Mouse (Mus musculus): ENCODE data around the gene Rgl3. TPM values are rescaled to one million over a fixed set of nuclear protein-coding genes. Genes with fewer than 3 reads are reported as not detected.

The Rgl3 gene
- polyA plus RNA-seq, 1 experiment, result 3.9 TPM

DNA sequence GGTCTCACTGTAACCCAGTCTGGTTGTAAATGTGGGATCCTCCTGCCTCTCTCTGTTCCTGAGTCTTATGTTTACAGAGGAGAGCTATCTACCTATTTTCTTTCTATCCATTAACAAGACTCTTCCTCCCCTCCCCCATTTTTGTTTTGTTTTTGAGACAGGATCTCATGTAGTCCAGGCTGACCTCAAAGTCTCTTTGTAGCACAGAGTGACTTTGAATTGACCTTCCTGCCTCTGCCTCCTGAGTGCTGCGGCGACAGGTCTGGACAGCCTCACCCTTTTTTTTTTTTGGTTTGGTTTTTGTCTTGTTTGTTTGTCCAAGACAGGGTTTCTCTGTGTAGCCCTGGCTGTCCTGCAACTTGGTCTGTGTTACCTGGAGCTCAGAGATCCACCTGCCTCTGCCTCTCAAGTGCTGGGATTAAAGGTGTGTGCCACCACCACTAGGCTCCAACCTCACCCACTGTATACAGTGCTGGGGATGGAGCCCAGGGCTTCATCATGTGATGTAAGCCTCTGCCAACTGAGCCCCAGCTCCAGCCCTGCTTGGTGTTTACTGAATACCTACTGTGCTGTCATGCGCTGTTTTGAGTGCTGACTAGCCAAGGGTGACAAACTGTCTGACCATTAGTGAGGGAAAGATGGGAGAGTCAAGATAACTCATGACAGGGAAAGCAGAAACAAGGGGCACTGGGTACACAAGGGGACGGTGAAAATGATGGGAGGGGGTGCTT is 10.7 kb downstream of the Rgl3 start:
- Histone ChIP-seq H3K4me3 (ENCODE audit: control insufficient read depth, low read depth, low read length) (no peak overlapping the region), H3K27ac (ENCODE audit: control insufficient read depth, insufficient read depth, low read depth, low read length) (no peak overlapping the region), H3K4me1 (ENCODE audit: control insufficient read depth, insufficient read depth, low read length) (peaks cover 7% of the 10 kb centered on the region), H3K27me3 (ENCODE audit: control insufficient read depth, insufficient read depth, low read length) (no peaks in the 10 kb centered on the region), H3K36me3 (ENCODE audit: control insufficient read depth, insufficient read depth, low read length) (no peaks in the 10 kb centered on the region)
- TF ChIP-seq POLR2A (IDR thresholded peaks at IDR 0.05; ENCODE audit: control insufficient read depth, low read depth, low read length), result no peak

DNA sequence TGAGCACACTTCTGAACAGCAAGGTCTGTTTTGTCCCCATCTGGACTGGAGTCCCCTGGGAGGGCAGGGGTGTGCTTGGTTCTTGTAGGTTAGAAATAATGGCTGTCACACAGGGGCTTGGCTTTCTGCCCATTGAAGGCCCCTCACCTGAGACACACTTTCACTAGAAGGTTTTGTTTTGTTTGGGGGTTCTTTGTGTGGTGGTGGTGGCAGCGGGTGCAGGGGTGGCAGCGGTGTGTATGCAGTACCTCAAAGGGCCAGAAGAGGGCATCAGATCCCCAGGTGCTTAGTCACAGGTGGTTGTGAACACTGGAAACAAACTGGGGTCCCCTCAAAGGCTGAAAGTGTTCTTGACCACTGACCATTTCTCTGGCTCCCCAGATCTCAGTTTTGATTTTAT is 11.3 kb downstream of the Rgl3 start:
- Histone ChIP-seq H3K27ac (ENCODE audit: control insufficient read depth, insufficient read depth, low read depth, low read length) (no peak overlapping the region), H3K36me3 (ENCODE audit: control insufficient read depth, insufficient read depth, low read length) (no peaks in the 10 kb centered on the region), H3K4me1 (ENCODE audit: control insufficient read depth, insufficient read depth, low read length) (peaks cover 7% of the 10 kb centered on the region), H3K27me3 (ENCODE audit: control insufficient read depth, insufficient read depth, low read length) (no peaks in the 10 kb centered on the region), H3K4me3 (ENCODE audit: control insufficient read depth, low read depth, low read length) (no peak overlapping the region)
- TF ChIP-seq CTCF (IDR thresholded peaks at IDR 0.05; ENCODE audit: control insufficient read depth, insufficient read depth, insufficient replicate concordance, low read depth, low read length) (peak; percentile 75; the same call in 1 of the 2 replicates), POLR2A (IDR thresholded peaks at IDR 0.05; ENCODE audit: control insufficient read depth, low read depth, low read length) (no peak)

- Histone ChIP-seq H3K27me3 (ENCODE audit: control insufficient read depth, insufficient read depth, low read length) (no peaks in the 10 kb centered on the region), H3K4me3 (ENCODE audit: control insufficient read depth, low read depth, low read length) (no peak overlapping the region), H3K36me3 (ENCODE audit: control insufficient read depth, insufficient read depth, low read length) (no peaks in the 10 kb centered on the region), H3K4me1 (ENCODE audit: control insufficient read depth, insufficient read depth, low read length) (peaks cover 7% of the 10 kb centered on the region), H3K27ac (ENCODE audit: control insufficient read depth, insufficient read depth, low read depth, low read length) (no peak overlapping the region)
- TF ChIP-seq POLR2A (IDR thresholded peaks at IDR 0.05; ENCODE audit: control insufficient read depth, low read depth, low read length), result no peak
- TF ChIP-seq CTCF (IDR thresholded peaks at IDR 0.05; ENCODE audit: control insufficient read depth, insufficient read depth, insufficient replicate concordance, low read depth, low read length), result no peak
These were observed 11.9 kb downstream of the Rgl3 start for GRCm38 (mm10) chr9:21977331-21977730.

DNA sequence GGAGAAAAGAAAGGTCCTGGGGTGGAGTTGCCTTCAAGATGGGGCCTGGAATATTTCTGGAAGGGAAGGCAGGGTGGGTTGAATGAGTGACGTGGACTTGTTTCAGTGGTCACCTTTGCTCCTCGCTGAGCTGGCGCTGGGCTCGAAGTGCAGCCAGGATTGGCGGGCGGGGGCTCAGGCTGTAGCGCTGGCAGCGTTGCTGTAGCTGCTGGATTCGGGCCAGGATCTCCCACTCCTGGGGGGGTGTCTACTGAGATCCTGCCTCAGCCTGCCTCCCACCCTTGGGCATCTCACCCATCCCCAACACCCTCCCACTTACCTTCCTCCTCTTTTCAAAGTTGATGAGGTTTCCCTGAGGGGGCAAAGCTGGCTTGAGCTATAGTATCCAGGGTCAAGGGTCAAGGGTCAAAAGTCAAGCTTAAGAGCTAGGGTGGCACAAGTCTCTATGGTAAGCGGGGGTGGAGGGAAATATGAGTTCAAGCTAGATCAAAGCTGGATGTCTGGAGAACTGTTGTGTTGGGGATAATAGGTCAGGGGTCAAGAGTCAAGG is 12.5 kb downstream of the Rgl3 start:
- H3K27ac ChIP-seq (ENCODE audit: control insufficient read depth, insufficient read depth, low read depth, low read length), result no peak overlapping the region
- H3K4me3 ChIP-seq (ENCODE audit: control insufficient read depth, low read depth, low read length), result no peak overlapping the region
- no peak for TF ChIP-seq CTCF (IDR thresholded peaks at IDR 0.05; ENCODE audit: control insufficient read depth, insufficient read depth, insufficient replicate concordance, low read depth, low read length)
- no peaks in the 10 kb centered on the region for H3K27me3 ChIP-seq (ENCODE audit: control insufficient read depth, insufficient read depth, low read length)
- H3K36me3 ChIP-seq (ENCODE audit: control insufficient read depth, insufficient read depth, low read length), result no peaks in the 10 kb centered on the region
- H3K4me1 ChIP-seq (ENCODE audit: control insufficient read depth, insufficient read depth, low read length), result peaks cover 7% of the 10 kb centered on the region

GRCm38 (mm10) chr9:21969304-21969703 is 19.9 kb downstream of the Rgl3 start:
- H3K36me3 ChIP-seq (ENCODE audit: control insufficient read depth, insufficient read depth, low read length), result no peaks in the 10 kb centered on the region
- TF ChIP-seq POLR2A (IDR thresholded peaks at IDR 0.05; ENCODE audit: control insufficient read depth, low read depth, low read length), result no peak
- TF ChIP-seq CTCF (IDR thresholded peaks at IDR 0.05; ENCODE audit: control insufficient read depth, insufficient read depth, insufficient replicate concordance, low read depth, low read length), result no peak
- no peak overlapping the region for H3K27ac ChIP-seq (ENCODE audit: control insufficient read depth, insufficient read depth, low read depth, low read length)
- H3K4me1 ChIP-seq (ENCODE audit: control insufficient read depth, insufficient read depth, low read length), result no peaks in the 10 kb centered on the region
- no peak overlapping the region for H3K4me3 ChIP-seq (ENCODE audit: control insufficient read depth, low read depth, low read length)
- no peaks in the 10 kb centered on the region for H3K27me3 ChIP-seq (ENCODE audit: control insufficient read depth, insufficient read depth, low read length)

GRCm38 (mm10) chr9:21968883-21969282 is 20.4 kb downstream of the Rgl3 start:
- no peak overlapping the region for H3K27ac ChIP-seq (ENCODE audit: control insufficient read depth, insufficient read depth, low read depth, low read length)
- TF ChIP-seq POLR2A (IDR thresholded peaks at IDR 0.05; ENCODE audit: control insufficient read depth, low read depth, low read length) (no peak), CTCF (IDR thresholded peaks at IDR 0.05; ENCODE audit: control insufficient read depth, insufficient read depth, insufficient replicate concordance, low read depth, low read length) (no peak)
- H3K4me1 ChIP-seq (ENCODE audit: control insufficient read depth, insufficient read depth, low read length), result no peaks in the 10 kb centered on the region
- H3K4me3 ChIP-seq (ENCODE audit: control insufficient read depth, low read depth, low read length), result no peak overlapping the region
- H3K36me3 ChIP-seq (ENCODE audit: control insufficient read depth, insufficient read depth, low read length), result no peaks in the 10 kb centered on the region
- H3K27me3 ChIP-seq (ENCODE audit: control insufficient read depth, insufficient read depth, low read length), result no peaks in the 10 kb centered on the region

- Histone ChIP-seq H3K27me3 (ENCODE audit: control insufficient read depth, insufficient read depth, low read length) (no peaks in the 10 kb centered on the region), H3K4me3 (ENCODE audit: control insufficient read depth, low read depth, low read length) (peak within 1 kb of the TSS; percentile 25), H3K4me1 (ENCODE audit: control insufficient read depth, insufficient read depth, low read length) (peaks cover 13% of the 10 kb centered on the region), H3K36me3 (ENCODE audit: control insufficient read depth, insufficient read depth, low read length) (no peaks in the 10 kb centered on the region), H3K27ac (ENCODE audit: control insufficient read depth, insufficient read depth, low read depth, low read length) (no peak within 1 kb of the TSS)
- TF ChIP-seq CTCF (IDR thresholded peaks at IDR 0.05; ENCODE audit: control insufficient read depth, insufficient read depth, insufficient replicate concordance, low read depth, low read length), result no peak
- TF ChIP-seq POLR2A (IDR thresholded peaks at IDR 0.05; ENCODE audit: control insufficient read depth, low read depth, low read length), result no peak
These were observed 25.8 kb downstream of the Rgl3 start, which contains the start of gene Epor for GRCm38 (mm10) chr9:21963417-21963816. Epor (minus strand) TSS chr9:21963506.

Data from testis, adult 2 months (tissue).